Mouse (Mus musculus) erythroid progenitor cell, adult 5-6 weeks (primary cell): ENCODE results near the gene Cul9. TPM values are rescaled to one million over a fixed set of nuclear protein-coding genes. Genes with fewer than 3 reads are reported as not detected.

Source experiments
- ATAC-seq: replicated peaks from 2 replicates; pipeline ENCODE4 v1.8.0; 2016; ENCODE audit warnings: moderate number of reproducible peaks, mild to moderate bottlenecking, moderate TSS enrichment, inconsistent platforms; ENCODE audit not compliant: poor library complexity, low FRiP score, severe bottlenecking
- total RNA-seq, 2 experiments: library from RNA; stranded (forward) in 1 of 2; stranded (reverse) in 1 of 2; fragments of 150-400 nt in 1 of 2; fragments of 186-747, 209-891 nt in 1 of 2; gene quantifications; 2 replicates each; pipeline versions ENCODE4 v1.2.3 to v1.2.4; 2015 to 2017; ENCODE audit warnings: low replicate concordance in 2 of 2

The Cul9 gene
- total RNA-seq, 2 experiments from 2014 or later: 0.42 TPM; not detected in 1

DNA sequence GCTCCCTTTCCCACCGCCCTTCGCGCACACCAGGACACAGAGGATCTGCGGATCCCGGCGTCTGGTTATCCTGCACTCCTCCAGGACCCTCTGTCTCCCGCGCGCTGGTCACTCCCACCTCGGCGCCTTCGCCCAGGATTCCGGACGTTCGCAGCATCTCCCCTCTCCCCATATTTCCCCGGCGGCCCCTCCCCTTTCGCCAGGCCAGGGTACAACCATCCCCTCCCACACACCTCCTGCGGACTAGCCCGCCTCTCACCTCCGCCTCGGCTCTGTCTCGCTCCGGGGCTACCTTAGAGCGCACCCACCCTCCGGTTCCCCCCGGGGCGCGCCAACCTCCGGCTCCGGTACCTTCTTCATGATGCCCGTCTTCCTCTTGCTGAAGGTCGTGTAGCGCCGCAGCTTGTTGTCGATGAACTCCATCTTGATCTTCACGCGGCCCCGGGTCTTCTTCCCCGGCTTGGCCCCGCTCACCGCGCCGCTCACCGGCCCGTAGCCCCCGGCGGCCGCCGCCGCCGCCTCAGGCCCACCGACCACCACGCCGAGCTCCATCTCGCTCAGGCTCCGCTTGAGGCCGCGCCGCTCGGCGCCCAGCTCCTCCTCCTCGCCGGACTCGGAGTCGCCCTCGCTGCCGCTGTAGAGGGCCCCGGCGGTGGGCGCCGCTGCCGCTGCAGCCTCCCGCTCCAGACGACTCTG is 8.9 kb upstream of the Cul9 start:
- ATAC-seq: no peak

DNA sequence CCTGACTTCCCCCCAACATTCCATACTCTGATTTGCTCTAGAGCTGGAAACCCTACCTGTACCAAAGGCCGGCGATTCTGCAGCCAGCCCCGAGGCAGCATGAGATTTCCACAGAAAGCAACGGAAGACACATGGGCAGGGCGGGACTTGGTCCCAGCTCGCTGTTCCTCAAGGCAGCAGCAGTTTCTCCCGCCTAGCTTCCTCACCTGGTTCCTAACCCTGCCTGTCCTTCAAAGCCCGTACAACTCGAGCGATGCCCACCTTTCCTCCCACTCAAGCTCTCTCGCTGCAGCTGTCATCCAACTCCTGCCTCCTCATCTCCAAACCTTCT is 8.4 kb upstream of the Cul9 start:
- ATAC-seq: no peak

DNA sequence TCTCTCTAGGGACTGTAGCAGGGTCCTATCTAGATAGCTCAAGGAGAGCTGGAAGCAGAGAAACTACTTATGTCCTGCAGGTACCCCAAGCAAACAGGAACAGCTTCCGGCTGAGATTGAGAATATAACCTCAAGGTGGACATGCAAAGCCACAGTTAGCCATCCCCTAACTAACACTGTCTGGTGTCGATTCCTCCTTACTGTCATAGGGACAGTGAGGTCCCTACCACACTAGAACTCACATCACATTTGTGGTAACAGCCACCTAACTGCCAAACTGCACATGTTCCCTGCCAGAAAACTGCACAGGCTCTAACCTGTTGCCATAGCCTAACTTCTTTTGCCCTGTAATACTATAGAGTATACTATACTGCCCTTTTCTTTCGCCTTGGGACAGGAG is 7.7 kb upstream of the Cul9 start:
- no peak for ATAC-seq

DNA sequence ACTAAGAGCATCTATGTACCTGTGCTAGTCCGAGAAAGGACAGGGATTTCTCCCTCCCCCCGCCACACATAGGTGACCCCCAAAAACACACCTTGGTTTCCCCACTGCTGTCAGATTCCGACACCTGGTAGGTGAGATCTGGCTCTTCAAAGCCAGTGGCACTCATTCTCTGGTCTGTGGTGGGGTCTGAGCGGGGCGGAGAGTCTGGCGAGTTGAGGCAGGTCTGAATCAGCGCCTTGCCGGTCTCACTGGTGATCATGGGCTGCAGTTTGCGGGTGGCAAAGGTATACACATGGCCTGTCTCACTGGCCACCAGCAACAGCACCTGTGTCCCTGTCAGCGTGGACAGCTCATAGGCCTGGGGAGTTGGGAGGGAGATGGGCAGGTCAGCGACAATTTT is 7.3 kb upstream of the Cul9 start:
- no peak for ATAC-seq

DNA sequence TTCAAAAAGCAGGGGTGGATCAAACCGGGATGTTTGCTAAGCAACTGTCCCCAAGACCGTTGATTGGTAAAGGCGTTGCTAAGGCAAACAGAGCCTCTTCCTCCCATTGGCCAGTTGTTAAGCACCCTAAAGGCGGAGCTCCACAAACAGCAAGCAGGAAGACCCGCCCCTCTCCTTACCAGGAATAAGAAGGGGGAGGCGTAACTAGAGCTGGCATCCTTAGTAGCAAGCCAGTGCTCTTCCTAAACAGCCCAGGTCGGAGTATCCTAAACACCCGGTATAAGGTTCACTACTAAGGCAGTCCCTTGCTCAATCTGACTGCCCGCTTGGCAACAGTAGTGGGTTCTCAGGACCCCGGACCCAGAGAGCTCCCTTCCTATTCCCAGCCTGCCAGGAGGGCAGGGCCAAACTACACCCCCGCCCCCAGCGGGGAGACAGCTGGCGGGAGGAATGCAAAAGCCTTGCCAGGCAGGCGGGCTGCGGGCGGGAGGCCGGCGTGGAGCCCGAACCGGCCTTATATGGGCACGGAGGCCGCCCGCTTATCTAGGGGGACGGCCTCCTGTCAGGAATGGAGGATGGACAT is 6.7 kb upstream of the Cul9 start:
- ATAC-seq: peak; percentile 50

DNA sequence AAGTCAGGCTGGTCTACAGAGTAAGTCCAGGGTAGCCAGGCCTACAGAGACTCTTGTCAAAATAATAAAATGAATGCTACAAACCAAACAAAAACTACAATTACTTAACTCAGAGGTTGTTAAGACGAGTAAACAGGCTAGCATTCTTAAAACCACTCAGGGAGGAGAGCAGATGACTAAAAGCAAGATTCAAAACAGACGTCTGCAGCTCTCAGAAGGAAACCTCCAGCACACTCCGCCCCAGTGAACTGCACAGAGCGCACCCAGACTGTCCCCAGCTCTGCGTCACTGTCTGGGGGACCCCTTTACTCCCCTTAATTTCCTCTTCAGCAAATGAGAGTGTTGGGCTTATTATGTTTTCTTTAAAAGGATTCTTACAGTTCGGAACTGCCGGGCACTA is 6.0 kb upstream of the Cul9 start:
- no peak for ATAC-seq

DNA sequence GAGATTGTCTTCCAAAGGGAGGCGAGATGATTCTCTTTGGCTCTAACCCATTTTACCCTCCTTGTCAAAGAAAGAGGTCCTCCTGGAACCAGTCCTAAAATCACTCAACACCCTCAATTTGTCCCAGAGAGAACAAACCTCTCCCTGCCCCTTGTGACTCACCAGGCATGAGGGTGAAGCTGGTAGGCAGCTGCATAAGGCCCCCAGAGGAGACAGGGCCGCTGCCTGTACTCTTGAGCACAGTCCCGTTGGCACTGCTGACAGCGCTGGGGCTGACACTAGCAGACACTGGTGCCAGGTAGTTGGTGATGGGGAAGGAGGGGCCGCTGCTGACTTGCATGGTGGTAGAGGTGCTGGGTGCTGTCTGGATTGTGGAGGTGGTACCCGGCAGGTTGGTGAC is 5.2 kb upstream of the Cul9 start:
- no peak for ATAC-seq

DNA sequence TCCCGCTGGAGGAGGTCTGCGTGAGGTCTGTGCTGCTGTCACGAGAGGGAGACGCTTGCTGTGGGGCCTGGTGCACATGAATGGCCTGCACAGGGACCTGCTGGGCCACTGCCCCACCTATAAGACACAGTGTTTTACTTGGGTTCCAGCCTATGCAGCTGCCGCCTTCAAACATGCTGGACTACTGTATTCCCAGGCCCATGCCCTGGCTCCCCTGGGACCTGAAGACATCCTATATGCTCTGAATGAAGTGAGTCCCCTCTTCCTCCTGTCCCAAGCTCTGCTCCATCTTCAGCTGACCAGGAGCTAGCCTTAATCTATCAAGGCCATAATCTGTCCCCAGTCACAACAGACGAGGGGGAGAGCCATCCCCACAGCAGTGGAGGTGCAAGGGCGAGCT is 4.7 kb upstream of the Cul9 start:
- no peak for ATAC-seq

DNA sequence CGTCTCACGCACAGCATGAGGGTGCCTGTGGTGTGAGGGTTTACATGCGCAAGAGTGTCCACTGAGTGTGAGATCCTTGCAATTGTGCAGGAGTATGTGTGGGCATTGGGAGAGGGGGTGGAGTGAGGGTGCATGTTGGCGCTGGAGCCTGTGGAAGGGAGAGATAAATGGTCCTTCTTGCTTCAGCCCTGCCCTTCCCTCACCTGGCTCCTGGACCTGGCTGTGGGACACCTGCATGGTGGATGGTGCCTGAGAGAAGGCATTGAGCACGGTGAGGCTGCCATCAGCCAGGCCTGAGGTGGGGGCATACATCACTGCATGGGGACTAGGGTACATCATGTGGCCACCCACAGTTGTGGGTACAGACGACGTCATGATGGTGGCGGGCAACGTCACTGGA is 3.5 kb upstream of the Cul9 start:
- no peak for ATAC-seq

DNA sequence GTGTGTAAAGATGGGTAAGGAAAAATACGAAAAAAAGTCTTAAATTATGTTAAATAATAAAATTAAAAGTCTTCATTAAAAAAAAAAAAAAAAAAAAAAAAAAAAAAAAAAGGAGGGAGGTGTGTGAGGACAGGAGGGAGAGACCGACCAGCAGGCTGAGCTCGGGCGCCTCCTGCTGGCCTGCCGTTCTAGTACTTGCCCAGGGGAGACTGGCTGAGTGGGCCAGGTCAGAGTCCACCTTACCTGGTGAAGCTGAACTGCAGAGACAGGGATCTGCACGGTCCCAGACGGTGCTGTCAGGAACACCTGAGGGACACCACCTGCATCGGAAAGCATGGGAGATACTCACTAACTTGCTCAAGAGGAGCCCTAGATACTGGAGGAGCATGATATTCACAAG is 3.0 kb upstream of the Cul9 start:
- ATAC-seq: peak; percentile 50; the same call in 1 of the 2 replicates

DNA sequence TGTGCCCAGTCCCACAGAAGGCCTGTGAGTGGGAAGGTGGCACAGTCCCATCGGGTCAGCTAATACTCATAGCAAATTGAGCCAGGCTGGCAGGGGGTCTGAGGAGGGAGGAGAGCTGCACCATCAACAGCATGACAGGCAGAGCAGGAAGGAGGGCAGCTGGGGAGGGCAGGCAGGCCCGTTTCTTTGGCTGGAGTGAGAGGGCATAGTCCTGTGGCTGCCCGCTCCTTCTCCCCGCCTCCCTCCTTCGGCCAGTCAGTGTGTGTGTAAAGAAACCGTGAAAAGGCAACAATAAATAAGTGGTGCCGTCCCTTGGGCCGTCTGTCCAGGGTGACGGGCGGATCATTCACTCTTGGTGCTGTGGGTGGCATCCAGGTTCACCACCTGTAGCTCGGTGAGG is 2.6 kb upstream of the Cul9 start:
- no peak for ATAC-seq

DNA sequence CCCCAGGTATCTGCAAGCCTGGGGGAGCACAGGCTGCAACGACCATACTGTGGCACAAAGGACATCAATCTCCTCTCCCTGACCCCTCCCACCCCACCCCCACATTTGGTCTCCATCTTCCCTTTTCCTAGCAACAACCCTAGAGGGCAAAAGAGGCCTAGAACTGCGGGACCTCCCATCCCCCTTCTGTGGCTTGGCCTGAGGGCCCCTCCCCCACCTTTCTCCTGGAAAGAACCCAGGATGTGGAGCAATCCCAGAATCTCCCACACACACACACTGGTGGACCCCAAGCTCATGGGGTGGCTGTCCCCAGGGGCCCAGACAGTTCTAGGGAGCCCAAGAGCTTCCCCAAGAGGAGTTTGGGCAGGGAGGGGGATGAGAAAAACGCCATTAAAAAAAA is 1.7 kb upstream of the Cul9 start:
- ATAC-seq: no peak

DNA sequence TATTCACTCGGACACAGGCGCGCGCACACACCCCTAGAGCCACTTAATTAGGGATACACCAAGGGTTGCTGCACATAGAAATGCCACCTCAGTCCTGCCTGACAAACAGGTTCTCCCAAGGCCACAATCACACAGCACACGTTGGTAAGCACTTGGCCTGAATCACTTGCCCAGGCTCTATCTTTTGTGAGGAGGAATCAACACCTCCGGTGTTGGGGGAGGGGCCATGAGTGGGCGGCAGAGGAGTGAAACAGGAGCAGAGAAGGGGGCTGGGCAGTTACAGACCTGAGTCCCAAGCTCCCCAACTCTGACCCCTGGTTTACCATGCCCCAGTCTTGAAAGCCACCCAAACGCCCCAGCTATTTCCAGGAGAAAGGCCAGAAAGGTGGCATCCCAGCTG is 807 bp upstream of the Cul9 start:
- ATAC-seq: no peak

DNA sequence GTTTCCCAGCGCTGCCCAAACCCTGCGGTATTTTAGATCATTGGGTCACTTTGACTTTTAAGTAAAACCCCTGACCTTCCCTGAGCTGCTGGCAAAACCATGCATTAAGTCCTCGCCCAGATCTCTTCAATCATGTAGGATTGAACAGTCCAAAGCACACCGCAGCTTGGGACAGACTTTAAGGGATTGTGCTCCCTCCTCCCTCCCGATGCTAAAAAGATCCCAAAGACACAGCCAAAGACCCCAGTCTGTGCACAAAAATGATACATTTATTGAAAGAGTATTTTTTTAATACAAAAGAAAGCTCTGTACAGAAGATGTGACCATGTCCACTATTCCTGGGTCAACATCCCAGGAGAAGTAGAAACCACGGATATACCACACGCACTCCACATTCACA is 403 bp upstream of the Cul9 start:
- no peak for ATAC-seq

DNA sequence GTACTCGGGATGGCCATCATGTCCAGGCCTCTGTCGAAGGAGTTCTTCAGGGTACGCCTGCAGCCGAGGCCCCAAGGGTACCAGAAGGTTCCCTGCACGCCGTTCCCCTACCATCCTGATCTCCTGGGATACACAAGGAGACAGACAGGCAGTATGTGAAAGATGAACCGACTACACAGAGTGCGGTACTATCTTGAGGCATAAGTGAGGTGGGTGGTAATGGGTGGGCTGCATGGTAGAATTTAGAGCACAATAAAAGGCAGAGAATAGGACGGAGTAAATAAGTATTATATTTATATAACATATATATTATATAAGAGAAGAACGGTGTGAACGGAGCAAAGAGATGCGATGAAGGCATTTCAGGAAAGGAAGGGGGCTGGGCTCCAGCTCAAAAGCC is 2.5 kb downstream of the Cul9 start:
- ATAC-seq: no peak

DNA sequence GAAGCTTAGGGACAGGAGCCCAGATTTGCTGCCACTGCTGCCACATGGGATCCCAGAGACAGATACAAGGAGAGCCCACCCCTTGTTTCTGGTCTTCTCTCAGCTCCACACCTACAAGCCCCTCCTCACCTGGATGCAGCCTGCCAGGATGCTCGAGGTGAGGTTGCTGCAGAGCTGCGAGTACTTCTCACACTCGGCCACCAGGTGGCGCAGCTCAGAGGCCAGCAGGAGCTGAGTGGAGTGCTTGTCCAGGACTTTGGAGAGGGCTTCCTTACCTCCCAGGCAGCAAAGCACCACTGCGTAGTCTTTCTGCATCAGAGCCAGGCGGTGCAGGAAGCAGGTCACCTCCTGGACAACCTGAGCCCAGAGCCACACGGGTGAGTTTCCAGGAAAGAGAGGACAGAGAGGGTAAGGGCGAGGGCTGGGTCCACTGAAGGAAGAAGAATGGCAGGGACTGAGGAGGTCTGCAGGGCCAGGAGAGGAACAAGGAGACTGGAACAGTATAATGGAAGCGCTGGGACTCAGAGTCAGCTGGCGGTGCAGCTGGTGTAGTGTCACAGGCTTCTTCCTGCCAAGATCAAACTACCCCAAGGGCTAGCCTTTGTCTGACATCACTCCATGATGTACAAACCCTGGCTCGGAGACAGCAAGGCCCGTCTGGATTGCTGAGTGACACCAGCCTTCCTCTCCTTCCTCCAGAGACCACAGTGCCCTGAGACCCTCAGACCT is 20.4 kb downstream of the Cul9 start:
- ATAC-seq: peak; percentile 78

DNA sequence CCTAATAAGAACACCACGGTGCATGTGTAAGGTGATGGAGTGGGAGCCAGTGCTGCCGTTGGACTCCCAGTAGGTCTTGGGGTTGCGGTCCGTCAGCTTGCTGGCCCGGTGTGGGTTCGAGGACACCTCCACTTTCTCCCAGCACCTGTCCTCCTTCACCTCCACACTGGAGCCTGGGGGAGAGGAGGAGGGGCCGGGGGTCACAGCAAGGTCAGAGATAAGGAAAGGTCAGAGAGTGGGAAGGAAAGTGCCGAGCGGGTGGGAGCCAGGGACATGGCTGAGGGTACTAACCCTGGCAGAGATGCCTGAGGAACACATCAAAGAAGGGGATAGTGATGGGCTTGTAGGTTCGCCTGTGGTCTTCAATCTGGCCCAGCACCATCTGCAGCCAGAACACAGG is 21.1 kb downstream of the Cul9 start:
- ATAC-seq: no peak

DNA sequence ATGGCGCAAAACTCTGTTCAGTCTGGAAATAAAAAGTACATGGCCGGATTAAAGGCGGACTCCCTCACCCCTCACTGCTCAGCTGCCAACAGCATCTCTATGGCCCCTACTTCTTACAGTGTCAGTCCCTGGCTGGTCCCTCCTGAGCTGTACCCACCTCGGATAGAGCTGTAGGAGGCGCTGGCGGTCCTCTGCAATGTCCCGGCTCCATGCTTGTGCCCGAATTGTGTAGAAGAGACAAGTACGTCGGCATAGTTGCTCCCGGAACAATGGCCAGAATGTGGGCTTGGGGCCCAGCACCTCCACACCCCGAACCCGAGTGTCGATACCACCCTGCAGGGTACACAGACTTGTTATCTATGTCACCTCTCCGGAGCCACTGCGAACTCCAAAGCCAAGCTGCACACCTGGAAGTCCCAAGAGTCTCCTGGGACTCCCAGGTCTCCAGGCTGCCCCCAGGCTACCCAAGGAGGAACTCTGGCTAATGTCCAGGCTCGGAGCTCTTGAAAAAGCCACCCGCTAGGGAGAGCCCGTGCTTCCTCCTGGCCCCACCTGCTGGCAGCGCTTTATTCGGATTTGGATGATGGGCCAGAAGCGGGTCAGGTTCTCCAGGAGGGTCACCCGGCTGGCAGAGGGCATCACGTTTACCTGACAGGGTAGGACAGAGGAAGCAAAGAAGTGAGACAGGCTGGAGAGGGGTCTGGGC is 24.1 kb downstream of the Cul9 start:
- ATAC-seq: no peak

DNA sequence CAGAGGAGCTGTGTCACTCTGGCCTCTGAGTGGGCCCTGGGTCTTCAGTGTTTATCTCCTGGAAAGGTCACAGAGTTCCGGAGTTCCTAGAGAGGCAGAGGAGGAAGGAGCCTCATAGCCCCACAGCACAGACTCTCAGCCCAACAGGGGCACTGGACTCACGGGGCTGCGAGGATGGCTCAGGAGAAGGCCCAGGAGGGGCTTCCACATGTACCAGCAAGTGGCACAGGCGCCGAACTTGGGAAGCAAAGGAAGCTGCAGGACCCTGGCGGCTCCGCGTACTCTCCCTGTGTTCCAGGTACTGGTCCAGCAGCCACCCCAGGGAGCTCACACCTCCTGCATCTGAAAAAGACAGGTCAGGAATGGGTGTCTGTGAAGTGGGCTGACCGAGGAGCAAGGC is 25.0 kb downstream of the Cul9 start:
- no peak for ATAC-seq

DNA sequence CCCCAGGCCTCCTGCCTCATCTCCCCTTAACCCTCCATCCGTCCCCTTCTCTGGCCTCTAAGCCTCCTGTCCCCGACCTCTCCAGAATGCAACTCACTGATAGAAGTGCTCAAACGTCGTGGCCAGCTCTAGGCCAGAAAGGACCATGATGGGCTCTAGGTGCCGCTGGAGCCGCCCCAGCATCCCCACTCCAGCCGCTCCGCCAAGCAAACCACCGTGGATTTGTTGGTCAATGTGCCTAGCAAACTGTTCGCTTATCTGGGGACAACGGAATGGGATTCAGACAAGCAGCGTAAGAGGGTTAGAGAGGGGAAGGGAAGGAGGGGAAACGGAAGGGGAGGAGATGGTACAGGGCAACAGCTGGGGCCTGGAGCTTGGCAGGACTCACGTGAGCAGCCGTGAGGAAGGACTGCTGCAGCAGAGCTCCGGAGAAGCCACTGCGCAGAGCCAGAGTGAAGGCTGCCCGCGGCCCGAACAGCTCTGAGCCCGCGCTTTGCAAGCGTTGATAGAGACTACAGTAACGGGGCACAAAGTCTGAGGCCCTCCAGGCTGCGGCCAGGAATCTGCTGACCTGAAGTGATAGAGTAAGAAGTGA is 25.7 kb downstream of the Cul9 start:
- no peak for ATAC-seq

DNA sequence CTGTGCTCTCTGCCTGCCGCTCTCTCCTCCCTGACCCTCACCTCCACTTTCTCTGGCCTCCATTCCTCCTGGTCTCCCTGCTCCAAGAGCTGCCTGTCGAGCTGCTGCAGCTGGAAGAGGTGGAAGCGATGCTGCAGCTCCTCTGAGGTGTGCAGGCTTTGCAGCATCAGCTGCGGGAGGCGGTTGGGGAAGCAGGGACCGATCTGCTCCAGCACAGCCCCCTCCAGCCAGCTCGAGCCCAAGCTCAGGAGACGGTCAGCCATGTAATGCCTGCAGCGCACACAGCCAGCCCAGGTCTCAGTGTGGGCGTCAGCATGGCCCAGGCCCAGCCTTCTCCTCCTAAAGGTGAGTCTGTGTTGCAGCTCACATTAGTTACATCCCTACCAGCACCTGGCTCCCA is 26.2 kb downstream of the Cul9 start:
- ATAC-seq: no peak
